In genomic region chr11:60396546-60396945, GRCm38 (mm10) we compare ENCODE assay signal across 10 mouse cellular contexts. TPM values are rescaled to one million over a fixed set of nuclear protein-coding genes. Genes with fewer than 3 reads are reported as not detected.
A peak's percentile ranks its signal among the peaks of the same experiment; 100 is the strongest.
DNase-seq lines count a peak whose midpoint lies in the region; ATAC-seq and TF ChIP-seq lines count a peak whose summit lies in the region.
"Had no signal": no experiment of that assay in that cellular context is flagged by ENCODE, and none has a peak within 500 bp of the region (broad histone marks: within the 10 kb centered on the region; RNA-seq: fewer than 3 reads in every experiment).

No protein-coding gene starts in this region.

- no peak overlapping the region for H3K27ac ChIP-seq in heart, embryonic 10.5 days
- no peak overlapping the region for H3K27ac ChIP-seq in lung, embryonic 15.5 days
- H3K27ac ChIP-seq in lung, postnatal 0 days (ENCODE audit: low read length) = no peak overlapping the region

- H3K27me3 ChIP-seq in heart, embryonic 10.5 days (ENCODE audit: insufficient read depth, poor library complexity, severe bottlenecking) = no peaks in the 10 kb centered on the region
- H3K27me3 ChIP-seq in lung, embryonic 15.5 days = no peaks in the 10 kb centered on the region
- no peaks in the 10 kb centered on the region for H3K27me3 ChIP-seq in lung, postnatal 0 days (replicated peaks; ENCODE audit: insufficient read depth, low read length)

- TF ChIP-seq CTCF in lung, postnatal 0 days (IDR thresholded peaks at IDR 0.05) = no peak

- peak; percentile 83 for ATAC-seq in lung, embryonic 15.5 days (ENCODE audit: borderline replicate concordance, extremely low read depth, low FRiP score, low TSS enrichment)
- 0 out of 2 replicates have a peak, but pooled peaks have one; percentile 32 for ATAC-seq in lung, postnatal 0 days

- 78% methylated on average over 6 of the region's 6 CpGs for WGBS in heart, embryonic 10.5 days
- WGBS in lung, embryonic 15.5 days = 39% methylated on average over 6 of the region's 6 CpGs
- WGBS in lung, postnatal 0 days = 47% methylated on average over 6 of the region's 6 CpGs

- H3K4me3 ChIP-seq in heart, embryonic 10.5 days = no peak overlapping the region
- no peak overlapping the region for H3K4me3 ChIP-seq in lung, embryonic 15.5 days
- no peak overlapping the region for H3K4me3 ChIP-seq in lung, postnatal 0 days (ENCODE audit: low read depth, low read length)

- peaks cover 19% of the 10 kb centered on the region for H3K36me3 ChIP-seq in heart, embryonic 10.5 days
- peaks cover 10% of the 10 kb centered on the region for H3K36me3 ChIP-seq in lung, embryonic 15.5 days
- 0 out of 2 replicates have a peak, but pooled peaks cover 6% of the 10 kb centered on the region for H3K36me3 ChIP-seq in lung, postnatal 0 days (ENCODE audit: insufficient read depth, low read length)

- no peak overlapping the region for H3K9ac ChIP-seq in lung, embryonic 15.5 days
- no peak overlapping the region for H3K9ac ChIP-seq in lung, postnatal 0 days (replicated peaks; ENCODE audit: low read depth)

- no peaks in the 10 kb centered on the region for H3K4me1 ChIP-seq in heart, embryonic 10.5 days
- peaks cover 8% of the 10 kb centered on the region; the same call in 1 of the 2 replicates for H3K4me1 ChIP-seq in lung, embryonic 15.5 days
- no peaks in the 10 kb centered on the region for H3K4me1 ChIP-seq in lung, postnatal 0 days (ENCODE audit: insufficient read depth, low read depth, low read length)

- no peak for TF ChIP-seq EP300 in lung, postnatal 0 days (IDR thresholded peaks at IDR 0.05)

- H3K9me3 ChIP-seq in heart, embryonic 10.5 days = no peaks in the 10 kb centered on the region
- H3K9me3 ChIP-seq in lung, embryonic 15.5 days = no peaks in the 10 kb centered on the region
- H3K9me3 ChIP-seq in lung, postnatal 0 days (ENCODE audit: low read length) = no peaks in the 10 kb centered on the region

- no peak overlapping the region for H3K4me2 ChIP-seq in lung, embryonic 15.5 days
- no peak overlapping the region for H3K4me2 ChIP-seq in lung, postnatal 0 days (replicated peaks; ENCODE audit: low read depth, low read length)

- DNase-seq in adrenal gland, postnatal 14 days = peak; percentile 15
- no peak for DNase-seq in adrenal gland, adult 8-10 months
- DNase-seq in heart, postnatal 4 days = peak; percentile 45
- DNase-seq in heart, embryonic 10.5 days (ENCODE audit: low spot score) = no peak
- DNase-seq in lung, postnatal 36 days = no peak
- DNase-seq in lung, postnatal 0 days (ENCODE audit: low spot score) = no peak
- no peak for DNase-seq in c-Kit-positive CD71-positive TER-119-positive erythroid progenitor cells, embryonic 14.5 days (ENCODE audit: low spot score)
- DNase-seq: embryo, embryonic 11 days; heart, adult 11 months had no signal

RNA-seq across cellular contexts. Expression of gene Gid4, which starts 20.4 kb away (rescaled TPM):
- 53.9 and 56.5 TPM in 2 replicates for total RNA-seq in adrenal gland, postnatal 14 days (2021)
- 10 to 100 TPM; 40.3 to 53.1 (median 48.5) TPM for total RNA-seq in adrenal gland, adult 8-10 months (2022)
- 10 to 100 TPM; 23.9 to 25.6 TPM for total RNA-seq in heart, postnatal 4 days (2021)
- 17.1 and 20.6 TPM in 2 replicates for polyA plus RNA-seq in heart, embryonic 10.5 days (2016; fragmentation: Nextera tagmentation; extraction: Ambion mirVana)
- 23.7 and 25.5 TPM in 2 replicates for polyA plus RNA-seq in lung, embryonic 15.5 days (2015; fragmentation: Nextera tagmentation; extraction: Ambion mirVana)
- polyA plus RNA-seq in lung, postnatal 0 days (2015; fragmentation: Nextera tagmentation; extraction: Ambion mirVana) = 12.6 and 15.4 TPM in 2 replicates

RNA-seq across cellular contexts. Expression of gene Atpaf2, which starts 21.7 kb away (rescaled TPM):
- total RNA-seq in adrenal gland, postnatal 14 days (2021) = 103 and 111 TPM in 2 replicates
- 10 to 100 TPM; 53.4 to 66.5 (median 61.3) TPM for total RNA-seq in adrenal gland, adult 8-10 months (2022)
- total RNA-seq in heart, postnatal 4 days (2021) = 10 to 100 TPM; 48.5 to 50.1 TPM
- polyA plus RNA-seq in heart, embryonic 10.5 days (2016; fragmentation: Nextera tagmentation; extraction: Ambion mirVana) = 61.7 and 63.8 TPM in 2 replicates
- 51.6 and 54.7 TPM in 2 replicates for polyA plus RNA-seq in lung, embryonic 15.5 days (2015; fragmentation: Nextera tagmentation; extraction: Ambion mirVana)
- polyA plus RNA-seq in lung, postnatal 0 days (2015; fragmentation: Nextera tagmentation; extraction: Ambion mirVana) = 24.1 and 24.7 TPM in 2 replicates

RNA-seq across cellular contexts. Expression of gene Drc3, which starts 43.4 kb away (rescaled TPM):
- 1.6 TPM in 2 replicates for total RNA-seq in adrenal gland, postnatal 14 days (2021)
- total RNA-seq in adrenal gland, adult 8-10 months (2022) = 1 to 10 TPM; 1.8 to 3.8 (median 2.7) TPM
- total RNA-seq in heart, postnatal 4 days (2021) = 1 to 10 TPM; 1.8 to 2.4 TPM
- 1.0 and 2.0 TPM in 2 replicates for polyA plus RNA-seq in heart, embryonic 10.5 days (2016; fragmentation: Nextera tagmentation; extraction: Ambion mirVana)
- 5.8 and 6.1 TPM in 2 replicates for polyA plus RNA-seq in lung, embryonic 15.5 days (2015; fragmentation: Nextera tagmentation; extraction: Ambion mirVana)
- 16.8 and 18.0 TPM in 2 replicates for polyA plus RNA-seq in lung, postnatal 0 days (2015; fragmentation: Nextera tagmentation; extraction: Ambion mirVana)

RNA-seq across cellular contexts. Expression of gene Tom1l2, which starts 43.8 kb away (rescaled TPM):
- total RNA-seq in adrenal gland, postnatal 14 days (2021) = 55.9 and 65.0 TPM in 2 replicates
- 100 to 1,000 TPM in 3 of 4 experiments, 10 to 100 TPM in 1; 98.4 to 137 (median 112) TPM for total RNA-seq in adrenal gland, adult 8-10 months (2022)
- 10 to 100 TPM; 83.2 to 85.0 TPM for total RNA-seq in heart, postnatal 4 days (2021)
- polyA plus RNA-seq in heart, embryonic 10.5 days (2016; fragmentation: Nextera tagmentation; extraction: Ambion mirVana) = 19.3 and 28.4 TPM in 2 replicates
- 23.3 and 26.1 TPM in 2 replicates for polyA plus RNA-seq in lung, embryonic 15.5 days (2015; fragmentation: Nextera tagmentation; extraction: Ambion mirVana)
- polyA plus RNA-seq in lung, postnatal 0 days (2015; fragmentation: Nextera tagmentation; extraction: Ambion mirVana) = 19.1 and 19.7 TPM in 2 replicates

RNA-seq across cellular contexts. Expression of gene Drg2, which starts 57.8 kb away (rescaled TPM):
- total RNA-seq in adrenal gland, postnatal 14 days (2021) = 57.3 and 66.8 TPM in 2 replicates
- total RNA-seq in adrenal gland, adult 8-10 months (2022) = 10 to 100 TPM; 59.8 to 68.9 (median 63.5) TPM
- total RNA-seq in heart, postnatal 4 days (2021) = 10 to 100 TPM; 42.7 to 44.0 TPM
- polyA plus RNA-seq in heart, embryonic 10.5 days (2016; fragmentation: Nextera tagmentation; extraction: Ambion mirVana) = 87.6 and 112 TPM in 2 replicates
- polyA plus RNA-seq in lung, embryonic 15.5 days (2015; fragmentation: Nextera tagmentation; extraction: Ambion mirVana) = 104 and 106 TPM in 2 replicates
- polyA plus RNA-seq in lung, postnatal 0 days (2015; fragmentation: Nextera tagmentation; extraction: Ambion mirVana) = 48.6 and 49.1 TPM in 2 replicates

Comparison
In these comparisons a context has a peak if more than half of its experiments do, and no peak if none do; other contexts are left out.
1. DNase-seq: peak in adrenal gland, postnatal 14 days (single experiment) and heart, postnatal 4 days (single experiment); none in adrenal gland, adult 8-10 months (single experiment), heart, embryonic 10.5 days (single experiment), lung, postnatal 36 days (single experiment), lung, postnatal 0 days (single experiment) and c-Kit-positive CD71-positive TER-119-positive erythroid progenitor cells, embryonic 14.5 days (single experiment).